Mouse (Mus musculus): ENCODE results near the gene Zhx3. TPM values are rescaled to one million over a fixed set of nuclear protein-coding genes. Genes with fewer than 3 reads are reported as not detected.

Zhx3 gene
- 0.79 and 0.84 TPM in 2 replicates for polyA plus RNA-seq (2012; rRNA removed)

GRCm38 (mm10) chr2:160872890-160873382, at the start of gene Zhx3:
Gene Zhx3 (minus strand): TSS chr2:160872998.

GRCm38 (mm10) chr2:160912231-160912671, 39.5 kb upstream of the Zhx3 start, which contains the start of gene Emilin3:
Gene Emilin3 (minus strand): TSS chr2:160912328.

GRCm38 (mm10) chr2:160880453-160881195, 7.8 kb upstream of the Zhx3 start, which contains the start of gene Lpin3:
Gene Lpin3 (plus strand): TSS chr2:160880670.

GRCm38 (mm10) chr2:160731117-160731838, 141.5 kb downstream of the Zhx3 start, which contains the start of gene Plcg1:
Gene Plcg1 (plus strand): TSS chr2:160731300.

Other genes starting within 250 kb of the Zhx3 start
- 34.5 and 41.1 TPM in 2 replicates for gene Top1, start 227.1 kb downstream of the Zhx3 start, polyA plus RNA-seq (2012; rRNA removed)
- 5.6 and 5.7 TPM in 2 replicates for gene Plcg1, start 141.7 kb downstream of the Zhx3 start, polyA plus RNA-seq (2012; rRNA removed)
- gene Lpin3, start 7.7 kb upstream of the Zhx3 start, polyA plus RNA-seq (2012; rRNA removed) = 0.36 and 0.51 TPM in 2 replicates
- 0.08 and 0.48 TPM in 2 replicates for gene Emilin3, start 39.3 kb upstream of the Zhx3 start, polyA plus RNA-seq (2012; rRNA removed)
- 3.1 and 3.2 TPM in 2 replicates for gene Chd6, start 236.1 kb upstream of the Zhx3 start, polyA plus RNA-seq (2012; rRNA removed)